Mouse (Mus musculus) heart, postnatal 10 days (tissue): ENCODE measurements at regions not wholly inside any gene's neighbourhood (a gene's known extent, or its start where the extent isn't known, plus 50 kb on each side); places are given as distances from the start of the nearest gene placed in this dataset.

Experiments
- DNase-seq, 2 experiments: peaks; one replicate each; pipeline ENCODE4 v3.0.0; 2021
- intact Hi-C: fragments of 180-260 bp; cut with DNase I; formaldehyde crosslinking; loops from one replicate; pipeline ENCODE4 v1.15.1; 2025

- intact Hi-C loops, result no loop called here
- no peak for DNase-seq
Observed at GRCm38 (mm10) chr1:50847156-50847555, 53.3 kb upstream of the Tmeff2 start.
